Mouse (Mus musculus) lung, embryonic 14.5 days (tissue): ENCODE measurements at regions not wholly inside any gene's neighbourhood (a gene's known extent, or its start where the extent isn't known, plus 50 kb on each side); places are given as distances from the start of the nearest gene placed in this dataset.
"Not testable (repeated sequence)": the region's sequence is repeated elsewhere in the genome, so short reads cannot be mapped to it uniquely, and the experiment has no call there.

ENCODE experiments used
- ATAC-seq: fragments of 200-750 bp; cut with Nextera tagmentation; 2 replicates; pipeline ENCODE4 v1.8.0; 2017; ENCODE audit warnings: mild to moderate bottlenecking, moderate TSS enrichment, moderate library complexity; ENCODE audit not compliant: insufficient read depth
- DNase-seq: peaks from one replicate; pipeline ENCODE4 v3.0.0-alpha.2; 2015
- H3K27ac ChIP-seq: fragments of 300-500 bp; sonication (generic); 2 replicates; pipeline ENCODE4 v1.5.1; 2014; ENCODE audit warnings: low read depth, mild to moderate bottlenecking, moderate library complexity
- H3K27me3 ChIP-seq: fragments of 300-500 bp; sonication (generic); 2 replicates; pipeline ENCODE4 v1.6.1; 2014; ENCODE audit warnings: low read length, control low read depth; ENCODE audit not compliant: insufficient read depth
- H3K36me3 ChIP-seq: fragments of 300-500 bp; sonication (generic); 2 replicates; pipeline ENCODE4 v1.6.1; 2014; ENCODE audit warnings: control low read depth; ENCODE audit not compliant: insufficient read depth
- H3K4me1 ChIP-seq: fragments of 300-500 bp; sonication (generic); 2 replicates; pipeline ENCODE4 v1.6.1; 2014; ENCODE audit warnings: antibody characterized with exemption, control low read depth; ENCODE audit not compliant: insufficient read depth
- H3K4me2 ChIP-seq: fragments of 300-500 bp; sonication (generic); 2 replicates; pipeline ENCODE4 v1.6.1; 2014; ENCODE audit warnings: mild to moderate bottlenecking
- H3K4me3 ChIP-seq: fragments of 300-500 bp; sonication (generic); 2 replicates; pipeline ENCODE4 v1.5.1; 2014; ENCODE audit warnings: low read depth, low read length
- H3K9ac ChIP-seq: fragments of 300-500 bp; sonication (generic); 2 replicates; pipeline ENCODE4 v1.6.1; 2014
- H3K9me3 ChIP-seq: fragments of 300-500 bp; sonication (generic); 2 replicates; pipeline ENCODE4 v1.6.1; 2016; ENCODE audit warnings: low read depth, low read length, control low read depth
- CTCF ChIP-seq: IDR thresholded peaks from 2 replicates; pipeline ENCODE4 v1.5.1; 2016; ENCODE audit warnings: antibody characterized with exemption, low read depth
- WGBS: fragments of 180-500 bp; shearing (Covaris S2); extraction: QIAGEN DNeasy Blood & Tissue Kit; methylation state at CpG from one replicate; pipeline ENCODE4 v1.1.7; 2014; 5-methylcytosine and 5-hydroxymethylcytosine counted together

DNA sequence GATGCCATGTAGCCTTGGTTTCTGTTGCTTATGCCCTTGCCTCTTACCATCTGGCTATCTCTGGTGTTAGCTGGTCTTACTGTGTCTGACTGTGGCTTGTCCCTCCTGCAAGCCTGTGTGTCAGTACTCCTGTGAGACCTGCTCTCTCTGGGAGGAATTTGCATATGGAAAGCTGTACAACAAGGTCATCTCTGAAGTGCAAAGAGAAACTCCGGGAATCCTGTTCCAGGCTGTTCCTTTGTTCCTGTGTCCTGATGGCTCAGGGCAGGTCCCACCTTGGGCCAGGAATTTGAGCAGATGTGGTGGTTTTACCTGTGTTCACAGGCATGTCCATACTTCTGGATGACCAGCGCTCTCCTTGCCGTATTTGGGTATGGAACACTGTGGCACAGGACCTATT lies 218.6 kb upstream of the Nsun6 start:
- WGBS = 89% methylated on average over 3 of the region's 3 CpGs
- Histone ChIP-seq H3K4me2 (no peak overlapping the region), H3K27me3 (no peaks in the 10 kb centered on the region)

DNA sequence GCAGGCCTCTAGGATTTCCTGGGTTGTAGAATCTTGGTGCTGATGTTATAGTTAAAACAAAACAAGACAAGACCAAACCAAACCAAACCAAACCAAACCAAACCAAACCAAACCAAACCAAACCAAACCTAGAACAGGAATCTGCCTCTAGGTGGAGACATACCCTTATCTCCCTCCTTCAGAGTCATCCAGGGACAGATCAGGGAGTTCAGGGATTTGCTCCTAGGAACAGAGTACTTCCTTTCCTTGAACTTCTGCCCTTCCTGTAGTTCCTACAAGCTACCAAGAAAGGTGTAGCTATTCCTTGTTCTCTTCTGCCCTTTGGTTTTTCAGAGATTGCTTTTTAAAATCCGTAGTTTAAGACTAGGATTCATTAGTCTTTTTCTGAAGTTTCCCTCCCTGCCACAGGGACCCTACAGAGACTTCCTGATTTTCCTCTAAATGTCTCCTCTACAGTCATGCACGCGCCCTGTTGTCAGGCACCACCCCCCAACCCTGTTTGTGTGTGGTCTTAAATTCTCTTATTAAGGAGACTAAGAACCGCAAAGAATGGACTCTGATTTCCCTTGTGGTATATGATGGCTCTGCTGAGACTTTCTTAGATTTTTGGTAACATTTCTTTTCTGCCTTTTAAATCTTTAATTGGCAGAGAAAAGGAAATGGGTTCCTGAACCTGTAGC lies 205.8 kb upstream of the Nsun6 start:
- H3K9me3 ChIP-seq = no peaks in the 10 kb centered on the region
- no peaks in the 10 kb centered on the region for H3K4me1 ChIP-seq
- DNase-seq = peak; percentile 57
- H3K27ac ChIP-seq = no peak overlapping the region
- no peaks in the 10 kb centered on the region for H3K36me3 ChIP-seq
- no peak overlapping the region for H3K4me3 ChIP-seq
- H3K27me3 ChIP-seq = no peaks in the 10 kb centered on the region
- ATAC-seq = peak; percentile 68; the same call in 1 of the 2 replicates
- WGBS = 14% methylated on average over 4 of the region's 4 CpGs
- no peak overlapping the region for H3K9ac ChIP-seq
- H3K4me2 ChIP-seq = no peak overlapping the region
- peak; percentile 63 for TF ChIP-seq CTCF

More for the DNA sequence above, 218.6 kb upstream of the Nsun6 start:
- Histone ChIP-seq H3K4me3 (no peak overlapping the region), H3K9ac (no peak overlapping the region), H3K27ac (no peak overlapping the region), H3K36me3 (no peaks in the 10 kb centered on the region), H3K9me3 (no peaks in the 10 kb centered on the region), H3K4me1 (no peaks in the 10 kb centered on the region)
- ATAC-seq (no peak), DNase-seq (no peak)
- no peak for TF ChIP-seq CTCF

DNA sequence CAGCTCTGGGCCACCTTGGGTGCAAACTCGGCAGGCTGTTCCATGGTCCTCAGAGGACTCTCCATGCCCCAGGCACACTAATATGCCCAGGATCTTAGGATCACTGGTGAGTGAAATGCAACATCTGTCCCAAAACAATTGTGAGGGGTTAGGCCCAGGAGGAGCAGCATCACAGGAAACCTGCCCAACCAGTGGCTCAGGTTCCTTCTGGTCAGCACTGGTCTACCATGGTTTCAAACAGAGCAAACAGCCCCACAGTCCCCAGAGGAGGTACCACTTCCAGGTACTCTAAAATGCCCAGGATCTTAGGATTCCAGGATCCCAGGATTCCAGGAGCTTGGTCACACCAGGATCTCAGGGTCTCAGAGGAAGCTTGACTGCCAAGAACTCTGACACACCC lies 187.4 kb upstream of the Nsun6 start:
- not testable (repeated sequence) for H3K36me3 ChIP-seq, H3K9me3 ChIP-seq, H3K27ac ChIP-seq, H3K4me1 ChIP-seq, H3K4me2 ChIP-seq, H3K27me3 ChIP-seq, H3K9ac ChIP-seq, DNase-seq, ATAC-seq, H3K4me3 ChIP-seq
- 91% methylated on average over 1 of the region's 1 CpGs for WGBS

DNA sequence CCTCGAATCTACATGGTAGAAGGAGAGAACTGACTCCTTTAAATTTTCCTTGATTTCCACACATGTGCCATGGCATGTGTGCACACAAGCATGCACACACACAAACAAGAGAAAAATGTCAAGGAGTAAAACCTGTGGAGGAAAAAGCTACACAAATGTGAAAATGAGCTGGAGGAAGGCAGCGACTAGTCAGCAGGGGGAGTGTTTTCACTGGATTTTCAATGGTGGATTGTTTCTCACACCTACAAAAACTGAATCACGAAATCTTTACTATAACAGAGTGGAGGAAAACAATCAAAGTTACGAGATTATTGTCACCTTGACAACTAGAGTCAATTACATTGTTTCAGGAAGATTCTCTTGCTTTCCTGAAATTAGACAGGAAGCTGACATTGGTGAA lies 167.0 kb upstream of the Nsun6 start:
- H3K9ac ChIP-seq = no peak overlapping the region
- WGBS = 44% methylated on average over 4 of the region's 4 CpGs
- ATAC-seq = no peak
- H3K27me3 ChIP-seq = no peaks in the 10 kb centered on the region
- H3K4me3 ChIP-seq = no peak overlapping the region
- no peaks in the 10 kb centered on the region for H3K4me1 ChIP-seq
- H3K4me2 ChIP-seq = no peak overlapping the region
- no peaks in the 10 kb centered on the region for H3K36me3 ChIP-seq
- H3K27ac ChIP-seq = no peak overlapping the region
- no peaks in the 10 kb centered on the region for H3K9me3 ChIP-seq
- DNase-seq = peak; percentile 49
- peak; percentile 48 for TF ChIP-seq CTCF

DNA sequence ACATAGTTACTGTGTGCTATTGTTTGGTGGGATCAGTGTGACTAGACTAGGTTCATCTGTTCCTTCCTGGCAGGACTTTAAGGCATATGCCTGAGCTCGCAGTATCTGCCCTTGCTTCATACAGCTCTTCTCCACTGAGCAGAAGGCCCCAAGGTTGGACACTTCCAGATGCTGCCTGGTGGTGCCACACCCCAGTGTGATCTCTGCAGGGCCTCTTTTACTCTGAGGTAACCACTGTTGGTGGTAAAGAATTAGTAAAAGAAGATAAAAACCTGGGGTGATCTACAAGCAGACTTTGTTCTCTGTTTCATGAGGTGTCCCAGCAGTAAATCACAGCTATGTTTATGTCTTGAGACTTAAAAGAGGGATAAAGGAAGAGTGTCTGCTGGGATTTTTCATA lies 133.2 kb upstream of the Nsun6 start:
- no peak for DNase-seq
- ATAC-seq = no peak
- Histone ChIP-seq H3K9ac (no peak overlapping the region), H3K9me3 (no peaks in the 10 kb centered on the region), H3K4me3 (no peak overlapping the region), H3K4me1 (no peaks in the 10 kb centered on the region), H3K36me3 (no peaks in the 10 kb centered on the region), H3K27me3 (no peaks in the 10 kb centered on the region), H3K4me2 (no peak overlapping the region), H3K27ac (no peak overlapping the region)
- WGBS = 59% methylated on average over 1 of the region's 1 CpGs
- TF ChIP-seq CTCF = no peak

DNA sequence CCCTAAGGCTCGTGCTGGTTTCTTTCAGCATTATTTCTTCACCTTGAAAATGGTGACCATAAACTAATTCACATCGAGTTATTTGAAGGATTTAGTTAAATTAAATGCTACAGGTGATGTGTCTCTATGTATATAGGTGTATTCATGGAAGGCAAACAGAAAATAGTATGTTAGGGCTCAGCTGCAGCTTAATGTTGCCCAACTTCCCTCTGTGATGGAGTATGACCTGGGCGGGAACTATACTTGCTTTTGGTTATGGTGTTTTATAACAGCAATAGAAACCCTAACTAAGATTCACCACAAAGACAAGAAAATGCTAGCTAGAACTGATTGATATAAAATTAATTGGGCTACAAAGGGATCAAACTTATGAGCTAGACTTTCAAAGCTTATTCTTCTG lies 126.1 kb upstream of the Nsun6 start:
- Histone ChIP-seq H3K27me3 (no peaks in the 10 kb centered on the region), H3K4me3 (no peak overlapping the region), H3K27ac (no peak overlapping the region), H3K4me1 (no peaks in the 10 kb centered on the region), H3K9me3 (no peaks in the 10 kb centered on the region), H3K9ac (no peak overlapping the region), H3K36me3 (no peaks in the 10 kb centered on the region), H3K4me2 (no peak overlapping the region)
- 80% methylated on average over 3 of the region's 3 CpGs for WGBS
- DNase-seq (no peak), ATAC-seq (no peak)
- no peak for TF ChIP-seq CTCF

DNA sequence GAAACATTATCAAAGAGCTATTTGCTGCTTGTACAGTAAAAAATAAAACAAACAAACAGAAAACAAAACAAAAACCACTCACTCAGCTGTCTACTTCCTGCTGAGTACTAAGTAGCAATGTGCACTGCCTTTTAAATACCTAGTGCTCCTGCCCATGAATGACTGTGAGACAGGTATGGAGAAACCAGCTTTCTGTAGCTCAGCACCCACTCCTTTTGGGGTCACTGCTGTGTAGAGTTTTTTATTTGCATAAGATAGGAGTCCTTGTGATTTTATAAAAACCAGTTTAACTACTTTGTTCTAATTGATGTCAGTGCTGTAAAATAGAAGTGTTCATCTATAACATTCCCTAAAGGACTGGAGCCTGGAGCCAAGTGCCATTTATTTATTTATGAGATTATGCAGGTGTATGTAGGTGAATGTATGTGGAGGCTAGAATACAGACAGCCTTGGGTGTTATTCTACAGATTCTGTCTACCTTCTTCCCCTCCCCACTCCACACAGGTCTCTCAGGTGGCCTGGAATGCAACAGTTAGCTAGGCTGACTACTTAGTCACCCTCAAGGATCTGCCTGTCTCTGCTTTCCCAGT lies 111.7 kb upstream of the Nsun6 start:
- no peaks in the 10 kb centered on the region for H3K9me3 ChIP-seq
- DNase-seq = no peak
- no peak for TF ChIP-seq CTCF
- no peak overlapping the region for H3K4me2 ChIP-seq
- no peaks in the 10 kb centered on the region for H3K4me1 ChIP-seq
- H3K27me3 ChIP-seq = no peaks in the 10 kb centered on the region
- no peak overlapping the region for H3K9ac ChIP-seq
- no peak overlapping the region for H3K4me3 ChIP-seq
- H3K27ac ChIP-seq = no peak overlapping the region
- ATAC-seq = 0 out of 2 replicates have a peak, but pooled peaks have one; percentile 47
- no peaks in the 10 kb centered on the region for H3K36me3 ChIP-seq
